Mouse (Mus musculus) lung, postnatal 10 days (tissue): ENCODE results near the gene Dab2.

Experiments used
- DNase-seq: peaks from one replicate; pipeline ENCODE4 v3.0.0; 2021

The Dab2 gene

GRCm38 (mm10) chr15:6398211-6398610 lies 98.6 kb downstream of the Dab2 start:
- no peak for DNase-seq

DNA sequence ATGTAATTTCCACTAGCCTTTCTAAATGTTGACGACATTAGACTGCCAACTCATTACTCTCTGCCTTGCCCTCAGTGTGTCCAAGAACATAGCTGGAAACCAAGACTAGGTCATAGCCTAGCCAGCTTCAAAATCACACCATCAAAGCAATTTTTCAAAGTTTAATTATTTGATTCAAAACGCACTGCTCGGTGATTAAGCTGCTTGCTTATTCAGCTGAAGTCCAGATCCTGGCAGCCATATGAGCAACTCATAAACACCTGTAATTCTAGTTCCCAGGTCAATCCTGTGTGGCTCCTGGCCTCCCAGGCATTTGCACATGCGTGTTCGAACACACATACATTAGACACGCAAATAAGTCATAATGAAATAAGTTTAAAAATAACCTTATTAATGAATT lies 99.3 kb downstream of the Dab2 start:
- no peak for DNase-seq

GRCm38 (mm10) chr15:6400115-6400514 lies 100.5 kb downstream of the Dab2 start:
- no peak for DNase-seq

DNA sequence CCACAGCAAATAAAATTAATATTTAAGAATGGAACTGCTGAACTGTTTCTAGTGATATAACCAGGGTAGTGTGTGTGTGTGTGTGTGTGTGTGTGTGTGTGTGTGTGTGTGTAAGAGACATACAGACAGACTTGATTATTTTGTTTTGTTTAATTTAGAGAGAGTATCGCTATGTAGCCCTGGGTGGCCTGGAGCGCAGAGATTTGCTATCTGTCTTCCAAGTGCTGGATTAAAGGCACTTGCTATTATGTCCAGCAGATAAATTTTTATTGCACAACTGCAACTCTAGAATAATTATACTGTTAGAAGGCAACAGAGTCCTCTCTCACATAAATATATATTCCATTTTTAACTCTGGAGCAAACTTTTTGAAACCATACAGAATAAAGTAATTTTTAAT lies 102.8 kb downstream of the Dab2 start:
- DNase-seq: no peak

DNA sequence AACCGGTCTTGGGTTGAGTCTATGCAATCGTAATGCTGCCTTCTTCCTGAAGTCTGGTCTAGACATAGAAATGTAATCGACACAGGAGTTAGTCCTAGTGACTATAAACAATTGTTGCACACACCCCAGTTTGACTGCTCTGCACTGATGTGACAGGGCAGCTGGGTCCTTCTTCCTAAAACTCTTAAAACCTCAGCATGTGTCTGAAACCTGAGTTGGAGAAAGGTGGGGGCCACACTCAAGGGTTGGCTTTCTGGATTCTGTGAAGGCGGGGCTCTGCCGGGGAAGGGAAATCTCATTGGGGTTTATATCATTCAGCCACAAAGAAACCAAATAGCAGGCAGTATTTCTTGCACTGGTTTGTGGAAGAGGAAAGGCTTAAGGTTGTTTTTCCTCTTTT lies 104.6 kb downstream of the Dab2 start:
- DNase-seq: no peak

- no peak for DNase-seq
These were observed 107.2 kb downstream of the Dab2 start for GRCm38 (mm10) chr15:6406771-6407170.

GRCm38 (mm10) chr15:6409031-6409430 lies 109.4 kb downstream of the Dab2 start:
- DNase-seq: no peak

GRCm38 (mm10) chr15:6410161-6410560 lies 110.6 kb downstream of the Dab2 start:
- DNase-seq: no peak

DNA sequence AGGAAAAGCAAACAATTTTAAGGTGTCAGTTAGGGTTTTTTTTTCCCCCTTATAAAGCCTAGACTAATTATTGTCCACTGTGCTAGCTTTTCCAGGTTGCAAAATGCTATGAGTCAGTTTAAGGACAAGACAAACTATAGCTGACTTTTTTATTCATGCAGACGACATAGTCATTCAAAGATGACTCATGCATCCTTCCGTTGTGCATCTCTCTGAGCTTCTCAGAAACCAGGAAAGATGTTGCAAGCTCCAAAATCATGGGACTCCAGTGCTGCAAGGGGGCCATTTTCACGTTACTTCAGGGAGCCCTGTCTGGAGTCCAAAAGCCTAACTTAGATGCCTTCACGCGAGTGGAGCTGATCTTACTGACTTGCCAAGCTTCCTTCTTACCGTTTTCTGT lies 111.7 kb downstream of the Dab2 start:
- DNase-seq: no peak

DNA sequence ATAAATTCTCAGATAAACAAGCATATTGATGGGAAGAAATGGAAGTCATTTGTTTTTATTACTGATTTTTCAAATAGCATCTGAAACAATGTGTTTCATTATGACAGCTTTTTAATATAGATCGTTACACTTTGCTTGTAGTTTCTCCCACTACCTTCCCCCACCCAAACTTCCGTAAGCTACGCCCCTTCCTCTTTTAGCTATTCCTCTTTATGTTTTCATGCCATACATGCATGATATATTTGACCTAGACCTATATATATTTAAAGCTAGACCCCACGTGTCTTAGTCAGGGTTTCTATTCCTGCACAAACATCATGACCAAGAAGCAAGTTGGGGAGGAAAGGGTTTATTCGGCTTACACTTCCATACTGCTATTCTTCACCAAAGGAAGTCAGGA lies 115.7 kb downstream of the Dab2 start:
- DNase-seq: no peak

- DNase-seq: no peak
These were observed 132.2 kb downstream of the Dab2 start for GRCm38 (mm10) chr15:6431777-6432176.

DNA sequence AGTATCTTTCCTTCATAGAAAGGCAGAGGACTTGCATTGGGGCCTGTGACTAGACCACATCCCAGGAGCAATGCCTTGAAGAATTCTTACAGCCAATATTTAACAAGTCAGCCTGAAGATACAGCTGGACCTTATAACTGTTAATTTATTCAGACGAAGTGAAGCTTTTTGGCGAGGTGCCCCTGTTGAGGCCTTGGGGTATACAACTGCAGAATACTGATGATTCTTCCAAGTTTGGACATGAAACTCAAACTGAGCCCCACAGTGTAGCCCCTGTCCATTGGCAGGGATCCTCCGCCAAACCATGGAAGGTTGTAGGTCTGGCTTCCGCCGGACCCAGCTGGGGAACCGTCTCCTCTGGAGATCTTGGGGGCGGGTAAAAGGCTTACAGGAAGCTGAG lies 132.8 kb downstream of the Dab2 start:
- DNase-seq: peak; percentile 61

DNA sequence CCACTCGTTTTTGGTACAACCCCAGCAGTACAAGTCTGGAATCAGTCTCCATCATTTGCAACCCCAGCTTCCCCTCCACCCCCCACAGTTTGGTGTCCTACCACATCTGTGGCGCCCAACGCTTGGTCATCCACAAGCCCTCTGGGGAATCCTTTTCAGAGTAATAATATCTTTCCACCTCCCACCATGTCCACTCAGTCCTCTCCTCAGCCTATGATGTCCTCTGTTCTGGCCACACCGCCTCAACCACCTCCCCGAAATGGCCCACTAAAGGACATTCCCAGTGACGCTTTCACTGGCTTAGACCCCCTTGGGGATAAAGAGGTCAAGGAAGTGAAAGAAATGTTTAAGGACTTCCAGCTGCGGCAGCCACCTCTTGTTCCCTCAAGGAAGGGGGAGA lies 135.7 kb downstream of the Dab2 start:
- no peak for DNase-seq

DNA sequence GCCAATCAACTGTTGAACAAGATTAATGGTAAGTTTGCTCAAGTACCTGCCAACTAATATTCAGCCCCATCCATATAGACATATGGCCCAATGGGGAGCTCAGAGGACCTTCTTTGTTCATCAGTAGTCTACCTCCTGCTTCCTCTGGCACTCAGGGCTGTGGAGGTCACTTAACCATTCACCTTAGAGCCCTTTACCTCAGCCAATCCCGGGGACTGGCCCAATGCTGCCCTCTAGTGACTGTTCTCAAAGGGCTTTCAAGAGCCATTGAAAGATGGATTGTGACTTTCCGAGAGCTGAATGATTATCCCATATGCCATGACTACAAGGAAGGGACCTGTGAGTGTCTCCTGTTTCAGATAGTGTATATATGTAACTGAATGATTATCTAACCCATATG lies 136.2 kb downstream of the Dab2 start:
- DNase-seq: peak; percentile 62

- no peak for DNase-seq
These were observed 139.1 kb downstream of the Dab2 start for GRCm38 (mm10) chr15:6438685-6439084.

DNA sequence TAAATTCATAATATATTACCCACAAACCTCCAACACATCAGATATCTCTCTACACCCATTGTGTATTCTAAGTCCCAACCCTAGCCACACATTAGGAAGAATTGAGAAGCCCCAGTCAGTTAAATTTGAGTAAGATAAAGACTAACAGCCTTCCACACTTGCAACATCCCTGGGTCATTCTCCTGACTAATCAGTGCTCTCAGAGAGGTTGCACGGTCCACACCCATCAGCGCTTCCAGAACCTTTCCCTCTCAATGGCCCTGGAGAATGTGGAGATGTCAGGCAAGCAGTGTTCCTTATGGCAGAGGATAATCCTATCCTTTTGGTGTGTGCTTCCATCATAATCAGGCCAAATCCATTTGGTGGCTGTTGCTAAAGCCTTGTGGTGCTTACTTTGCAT lies 144.9 kb downstream of the Dab2 start:
- no peak for DNase-seq

DNA sequence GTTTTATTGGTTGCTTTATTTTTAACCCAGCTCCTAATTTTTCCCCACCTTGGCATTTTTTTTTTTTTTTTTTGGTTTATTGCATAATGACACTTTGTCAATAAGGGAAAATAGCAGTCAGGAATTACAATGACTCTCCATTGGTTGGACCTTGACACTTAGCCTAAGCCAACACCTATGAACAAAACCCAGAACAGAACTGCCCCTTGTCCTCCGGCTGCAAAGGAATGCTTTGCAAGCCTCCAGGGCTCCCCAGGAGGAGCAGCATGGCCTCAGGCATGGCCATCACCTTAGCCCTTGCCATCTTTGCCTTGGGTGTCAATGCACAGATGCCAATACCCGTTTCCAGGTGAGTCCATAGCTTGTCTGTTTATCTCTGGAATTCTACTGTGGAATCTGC lies 145.5 kb downstream of the Dab2 start, which contains the start of gene C9:
TSS of gene C9 (plus strand) at position 193 of the 400 bp plus-strand sequence.
- no peak for DNase-seq

- DNase-seq: no peak
These were observed 146.6 kb downstream of the Dab2 start for GRCm38 (mm10) chr15:6446181-6446580.

DNA sequence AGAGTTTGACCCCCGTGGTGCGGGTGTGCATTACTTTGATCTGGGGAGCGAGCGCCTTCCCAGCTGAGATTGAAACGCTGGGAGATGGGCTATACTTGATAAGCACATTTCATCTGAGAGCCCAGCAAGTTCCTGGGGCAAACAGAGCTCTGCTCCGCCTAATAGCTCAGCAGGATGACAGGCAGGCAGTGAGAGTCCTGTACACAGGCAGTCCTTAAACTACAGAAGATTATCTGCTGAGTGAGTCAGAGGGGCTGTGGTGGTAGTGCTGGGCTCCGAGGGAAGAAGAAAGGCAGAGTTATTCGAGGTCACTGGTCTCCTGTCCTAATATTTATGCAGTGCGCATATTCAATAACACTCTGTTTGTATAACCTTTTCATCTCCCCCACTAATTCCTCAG lies 149.3 kb downstream of the Dab2 start:
- DNase-seq: no peak

DNA sequence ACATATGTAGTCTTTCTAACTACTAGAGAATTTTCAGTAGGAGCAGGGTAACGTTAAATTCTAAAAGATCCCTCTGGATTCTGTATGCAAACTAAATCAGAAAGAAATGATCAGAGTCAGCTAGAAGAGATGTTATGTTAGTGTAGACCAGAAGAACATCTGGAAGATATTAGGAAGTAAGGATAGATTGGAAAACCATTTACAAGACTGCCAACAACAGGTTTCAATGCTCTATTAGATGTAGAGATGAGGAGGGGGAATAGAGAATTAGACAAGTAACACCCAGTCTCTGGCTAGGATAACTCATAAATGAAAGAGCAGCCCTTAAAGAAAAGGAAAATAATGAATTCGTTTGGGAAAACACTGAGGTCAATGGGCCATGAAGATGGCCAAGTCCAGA lies 154.9 kb downstream of the Dab2 start:
- no peak for DNase-seq

- no peak for DNase-seq
These were observed 161.8 kb downstream of the Dab2 start for GRCm38 (mm10) chr15:6461381-6461780.

DNA sequence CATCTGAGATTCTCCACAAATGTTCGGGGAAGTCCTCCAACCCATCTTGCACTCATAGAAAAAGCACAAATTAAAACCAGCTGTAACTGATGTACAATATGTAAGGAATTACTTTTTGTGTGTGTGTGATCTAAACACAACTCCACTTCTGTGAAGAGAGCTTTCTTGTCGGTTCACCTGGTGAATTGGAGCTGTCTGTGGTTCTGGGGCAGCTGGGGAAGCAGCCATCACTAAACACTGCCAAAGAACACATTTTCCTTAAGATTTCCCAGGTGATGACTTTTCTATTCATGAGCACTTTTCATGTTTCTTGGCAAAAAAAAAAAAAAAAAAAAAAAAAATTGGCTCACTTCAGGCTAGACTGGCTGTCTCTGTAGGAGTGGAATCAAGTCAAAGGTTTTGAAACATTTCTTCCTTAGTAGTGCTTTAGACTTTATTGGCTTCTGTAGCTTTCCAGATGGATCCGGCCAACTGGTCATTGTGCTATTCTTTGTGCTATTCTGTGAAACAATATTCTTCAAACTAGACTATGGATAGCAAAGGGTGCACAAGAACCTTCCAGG lies 163.9 kb downstream of the Dab2 start:
- no peak for DNase-seq

DNA sequence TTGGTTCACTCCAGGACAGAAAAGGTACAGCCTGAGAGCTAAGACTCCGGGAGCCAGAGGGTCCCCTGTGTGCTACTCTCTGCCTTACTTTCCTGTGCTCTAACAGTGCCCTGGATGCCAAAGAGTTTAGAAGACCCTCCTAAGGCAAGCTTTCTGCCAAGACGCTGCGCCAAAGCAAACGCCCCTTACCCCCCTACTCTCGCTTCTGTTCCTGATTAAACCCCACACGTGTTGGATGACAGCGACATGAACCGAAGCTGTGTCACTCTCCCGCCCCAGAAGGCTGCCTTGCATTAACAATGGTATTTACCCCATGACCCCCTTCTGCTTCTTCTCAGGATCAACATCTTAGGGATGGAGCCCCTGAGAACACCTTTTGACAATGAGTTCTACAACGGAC lies 167.4 kb downstream of the Dab2 start:
- DNase-seq: no peak

DNA sequence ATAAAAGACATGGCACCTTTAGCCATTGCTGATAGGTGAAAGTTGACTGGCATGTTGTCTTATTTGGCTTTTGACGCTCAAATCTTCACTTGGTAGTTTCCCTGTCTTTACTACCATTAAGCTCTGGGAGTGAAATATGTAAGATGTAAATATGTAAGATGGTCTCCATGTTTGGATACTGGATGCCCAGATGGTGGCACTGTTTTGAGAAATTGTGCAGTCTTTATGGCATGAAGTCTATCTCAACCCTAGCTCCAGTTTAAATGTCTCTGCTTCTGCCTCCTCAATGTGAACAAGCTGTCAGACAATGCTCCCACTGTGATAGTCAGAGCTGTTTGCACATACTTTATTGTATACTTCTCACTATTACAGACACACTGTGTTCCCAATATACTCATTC lies 169.3 kb downstream of the Dab2 start:
- no peak for DNase-seq

- DNase-seq: no peak
These were observed 169.8 kb downstream of the Dab2 start for GRCm38 (mm10) chr15:6469384-6469783.

GRCm38 (mm10) chr15:6483561-6483960 lies 184.0 kb downstream of the Dab2 start:
- no peak for DNase-seq
